Mouse (Mus musculus): ENCODE measurements around the gene Gm45140. TPM values are rescaled to one million over a fixed set of nuclear protein-coding genes. Genes with fewer than 3 reads are reported as not detected.

Gene Gm45140
- polyA plus RNA-seq, 1 experiment from 2014 or later: 3.3 TPM

DNA sequence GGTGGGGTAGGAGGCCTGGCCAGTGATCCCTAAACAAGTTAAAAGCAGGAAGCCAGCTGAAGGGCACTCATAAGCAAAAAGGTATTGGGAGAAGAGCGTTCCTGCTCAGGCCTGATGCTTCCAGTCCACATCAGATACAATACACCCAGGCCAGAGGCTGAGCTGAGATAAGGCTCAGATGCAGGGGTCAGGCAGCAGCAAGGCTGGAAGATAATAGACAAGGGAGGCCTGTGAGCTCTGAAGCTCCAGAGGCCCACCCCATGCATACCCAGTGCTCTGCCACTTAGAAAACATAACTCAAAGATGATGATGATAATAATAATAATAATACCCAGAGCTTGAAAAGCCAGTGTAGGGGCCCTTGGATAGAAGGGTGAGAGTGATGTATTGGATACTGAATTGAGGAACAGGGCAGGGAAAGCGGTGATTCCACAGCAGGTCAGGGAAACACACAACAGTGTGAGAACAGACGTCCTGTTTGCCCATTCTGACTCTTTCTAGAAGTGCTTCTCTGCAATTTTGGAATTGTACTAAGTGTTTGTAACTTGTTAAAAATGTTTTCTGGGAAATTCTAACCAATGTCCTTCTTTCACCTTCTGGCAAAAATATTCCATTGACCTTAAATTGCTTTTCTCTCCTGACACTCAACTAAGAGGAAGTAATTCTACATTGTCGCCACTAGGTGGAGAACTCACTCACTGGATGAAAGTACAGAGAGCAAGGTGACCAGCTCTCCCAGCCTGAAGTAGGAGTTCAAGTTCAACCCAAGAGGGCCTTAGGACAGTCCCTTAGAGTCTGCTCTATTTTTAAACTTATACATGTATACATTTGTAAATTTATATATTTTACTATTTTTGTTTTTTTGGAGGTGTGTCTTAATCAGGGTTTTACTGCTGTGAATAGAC is 72.0 kb downstream of the Gm45140 start:
- ATAC-seq: peak; percentile 71; the same call in 1 of the 2 replicates
- Histone ChIP-seq H3K36me3 (no peaks in the 10 kb centered on the region), H3K4me3 (replicated peaks) (no peak overlapping the region), H3K4me2 (replicated peaks) (no peak overlapping the region), H3K4me1 (replicated peaks) (0 out of 2 replicates have a peak, but pooled peaks cover 3% of the 10 kb centered on the region), H3K27me3 (replicated peaks) (no peaks in the 10 kb centered on the region), H3K9me3 (no peaks in the 10 kb centered on the region), H3K9ac (no peak overlapping the region), H3K27ac (no peak overlapping the region)
- 71% methylated on average over 4 of the region's 4 CpGs for WGBS

DNA sequence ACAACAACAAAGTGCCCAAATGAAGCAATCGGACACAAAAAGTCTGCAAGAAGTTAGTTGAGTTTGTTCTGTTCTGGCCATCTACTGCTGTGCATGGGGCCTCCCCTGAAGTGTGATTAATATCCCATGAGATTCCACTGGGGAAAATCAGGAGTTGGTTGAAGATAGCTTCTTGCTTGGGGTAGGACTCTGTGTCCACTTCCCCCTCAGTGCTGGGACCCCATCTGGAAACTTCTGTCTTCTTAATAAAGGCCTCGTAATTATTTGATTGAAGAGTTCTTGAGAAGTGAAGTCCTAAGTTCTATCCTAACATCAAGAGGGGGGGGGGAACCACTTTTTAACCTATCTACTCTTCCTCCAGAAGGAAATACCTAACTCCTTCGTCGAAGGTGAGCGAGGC is 73.4 kb downstream of the Gm45140 start:
- 0 out of 2 replicates have a peak, but pooled peaks cover 3% of the 10 kb centered on the region for H3K4me1 ChIP-seq (replicated peaks)
- no peaks in the 10 kb centered on the region for H3K27me3 ChIP-seq (replicated peaks)
- no peak for ATAC-seq
- H3K9ac ChIP-seq: no peak overlapping the region
- no peak overlapping the region for H3K4me3 ChIP-seq (replicated peaks)
- no peaks in the 10 kb centered on the region for H3K36me3 ChIP-seq
- no peaks in the 10 kb centered on the region for H3K9me3 ChIP-seq
- H3K4me2 ChIP-seq (replicated peaks): no peak overlapping the region
- H3K27ac ChIP-seq: no peak overlapping the region
- 79% methylated on average over 5 of the region's 5 CpGs for whole genome bisulfite sequencing

DNA sequence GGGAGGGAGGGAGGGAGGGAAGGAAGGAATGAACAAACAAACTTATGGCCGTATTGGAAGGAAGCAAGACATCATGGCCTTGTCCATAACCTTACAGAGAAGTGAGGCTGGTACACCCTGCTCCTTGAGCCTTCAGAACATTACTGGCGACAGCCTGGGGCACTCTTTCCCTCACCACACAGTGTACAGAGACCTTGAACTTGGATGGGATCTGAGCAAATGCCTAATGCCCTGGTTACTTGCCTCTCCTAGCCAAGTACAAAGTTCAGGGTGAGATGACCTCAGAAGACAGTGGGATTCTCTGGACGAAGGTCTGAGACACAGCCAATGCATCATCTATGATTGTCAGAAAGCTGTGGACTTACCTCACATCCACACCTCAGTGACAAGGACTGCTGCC is 75.7 kb downstream of the Gm45140 start:
- ATAC-seq: no peak; the same call in 1 of the 2 replicates
- H3K36me3 ChIP-seq: no peaks in the 10 kb centered on the region
- H3K27ac ChIP-seq: no peak overlapping the region

DNA sequence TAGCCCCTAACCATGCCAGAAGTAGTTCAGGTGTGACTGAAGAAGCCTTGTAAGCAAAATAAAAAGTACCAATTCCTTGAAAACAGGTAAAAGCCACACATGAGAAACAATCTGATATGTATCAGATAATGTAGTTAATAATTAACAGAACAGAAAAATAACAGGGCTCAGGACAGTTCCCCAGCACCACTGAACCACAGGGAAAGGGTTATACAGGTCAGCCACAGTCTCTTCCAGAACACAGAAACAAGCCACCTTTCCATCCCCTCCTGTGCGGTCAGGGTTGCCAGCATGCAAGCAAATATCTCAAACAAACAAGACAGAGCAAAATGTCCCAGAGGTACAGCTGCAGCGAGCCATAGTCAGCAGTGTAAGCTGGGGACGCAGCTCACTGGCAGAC is 76.2 kb downstream of the Gm45140 start:
- Histone ChIP-seq H3K27ac (no peak overlapping the region), H3K27me3 (replicated peaks) (no peaks in the 10 kb centered on the region), H3K9me3 (no peaks in the 10 kb centered on the region), H3K36me3 (no peaks in the 10 kb centered on the region), H3K4me1 (replicated peaks) (0 out of 2 replicates have a peak, but pooled peaks cover 3% of the 10 kb centered on the region), H3K9ac (no peak overlapping the region), H3K4me3 (replicated peaks) (no peak overlapping the region), H3K4me2 (replicated peaks) (no peak overlapping the region)
- 0 out of 2 replicates have a peak, but pooled peaks have one; percentile 25 for ATAC-seq
- 45% methylated on average over 3 of the region's 3 CpGs for WGBS

More for the DNA sequence above, 75.7 kb downstream of the Gm45140 start:
- Histone ChIP-seq H3K27me3 (replicated peaks) (no peaks in the 10 kb centered on the region), H3K9me3 (no peaks in the 10 kb centered on the region), H3K4me2 (replicated peaks) (no peak overlapping the region), H3K9ac (no peak overlapping the region), H3K4me1 (replicated peaks) (0 out of 2 replicates have a peak, but pooled peaks cover 3% of the 10 kb centered on the region), H3K4me3 (replicated peaks) (no peak overlapping the region)
- 43% methylated on average over 3 of the region's 3 CpGs for WGBS

DNA sequence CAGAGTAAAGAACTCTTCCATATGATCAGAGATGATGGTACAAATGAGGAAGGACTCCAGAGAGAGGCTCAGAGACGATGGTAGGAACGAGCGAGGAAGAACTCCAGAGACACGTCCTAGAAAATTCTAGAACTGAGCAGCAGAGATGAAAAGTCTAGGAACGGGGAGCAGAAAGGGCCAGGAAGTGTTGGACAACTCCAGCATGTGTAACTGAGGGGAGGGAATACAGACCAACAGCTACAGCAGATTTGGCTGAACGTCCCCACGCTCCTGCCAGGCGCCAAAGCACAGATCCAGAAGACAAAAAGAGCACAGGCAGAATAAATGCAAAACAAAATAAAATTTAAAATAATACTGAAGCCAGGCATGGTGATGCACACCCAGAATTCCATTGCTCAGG is 78.7 kb downstream of the Gm45140 start:
- ATAC-seq: no peak
- Histone ChIP-seq H3K27ac (no peak overlapping the region), H3K9ac (no peak overlapping the region), H3K4me1 (replicated peaks) (0 out of 2 replicates have a peak, but pooled peaks cover 3% of the 10 kb centered on the region), H3K4me2 (replicated peaks) (no peak overlapping the region), H3K9me3 (no peaks in the 10 kb centered on the region), H3K4me3 (replicated peaks) (no peak overlapping the region), H3K27me3 (replicated peaks) (no peaks in the 10 kb centered on the region; the same call in 1 of the 2 replicates), H3K36me3 (no peaks in the 10 kb centered on the region)
- WGBS: 92% methylated on average over 8 of the region's 8 CpGs

DNA sequence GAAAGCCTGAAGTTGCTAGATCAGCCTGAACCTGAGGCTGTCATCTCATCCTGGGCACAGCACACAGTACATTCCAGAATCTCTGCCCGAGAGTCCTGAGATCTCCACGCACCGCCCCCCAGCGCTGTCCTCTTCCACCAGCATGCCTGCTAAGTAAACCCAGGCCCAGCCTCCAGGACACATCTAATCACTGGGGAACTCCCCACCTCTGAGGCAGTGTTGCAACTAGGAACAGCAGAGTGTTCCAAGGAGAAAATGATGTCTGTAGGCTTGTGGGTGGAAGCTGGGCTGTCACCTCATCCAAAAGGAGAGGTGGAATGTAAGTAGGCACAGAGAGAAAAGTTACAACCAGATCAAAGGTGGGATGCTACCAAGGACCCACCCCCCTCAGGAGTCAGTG is 80.4 kb downstream of the Gm45140 start:
- no peaks in the 10 kb centered on the region; the same call in 1 of the 2 replicates for H3K27me3 ChIP-seq (replicated peaks)
- no peak overlapping the region for H3K4me2 ChIP-seq (replicated peaks)
- no peaks in the 10 kb centered on the region for H3K9me3 ChIP-seq
- H3K4me1 ChIP-seq (replicated peaks): 0 out of 2 replicates have a peak, but pooled peaks cover 3% of the 10 kb centered on the region
- no peaks in the 10 kb centered on the region for H3K36me3 ChIP-seq
- no peak overlapping the region for H3K9ac ChIP-seq
- ATAC-seq: no peak
- H3K27ac ChIP-seq: no peak overlapping the region
- WGBS: 91% methylated on average over 4 of the region's 4 CpGs
- no peak overlapping the region for H3K4me3 ChIP-seq (replicated peaks)

DNA sequence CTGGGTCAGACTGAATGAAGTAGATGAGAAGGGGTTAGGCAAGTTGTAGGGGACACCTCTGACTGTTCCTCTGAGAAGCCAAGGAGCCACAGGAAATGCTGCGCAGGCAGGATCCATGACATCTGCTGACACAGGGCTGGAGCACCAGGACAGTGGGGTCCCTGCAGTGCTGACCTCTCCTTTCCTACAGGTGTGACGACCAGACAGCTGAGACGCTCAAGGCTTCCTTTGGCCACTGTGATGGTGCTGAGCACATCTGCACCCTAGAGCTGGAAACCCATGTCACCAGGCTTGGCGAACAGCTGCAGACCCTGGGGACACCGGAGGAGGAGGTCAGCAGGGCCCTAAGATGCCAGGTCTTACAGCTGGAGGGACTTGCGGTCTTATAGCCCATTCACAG is 84.0 kb downstream of the Gm45140 start:
- no peak overlapping the region for H3K4me3 ChIP-seq (replicated peaks)

DNA sequence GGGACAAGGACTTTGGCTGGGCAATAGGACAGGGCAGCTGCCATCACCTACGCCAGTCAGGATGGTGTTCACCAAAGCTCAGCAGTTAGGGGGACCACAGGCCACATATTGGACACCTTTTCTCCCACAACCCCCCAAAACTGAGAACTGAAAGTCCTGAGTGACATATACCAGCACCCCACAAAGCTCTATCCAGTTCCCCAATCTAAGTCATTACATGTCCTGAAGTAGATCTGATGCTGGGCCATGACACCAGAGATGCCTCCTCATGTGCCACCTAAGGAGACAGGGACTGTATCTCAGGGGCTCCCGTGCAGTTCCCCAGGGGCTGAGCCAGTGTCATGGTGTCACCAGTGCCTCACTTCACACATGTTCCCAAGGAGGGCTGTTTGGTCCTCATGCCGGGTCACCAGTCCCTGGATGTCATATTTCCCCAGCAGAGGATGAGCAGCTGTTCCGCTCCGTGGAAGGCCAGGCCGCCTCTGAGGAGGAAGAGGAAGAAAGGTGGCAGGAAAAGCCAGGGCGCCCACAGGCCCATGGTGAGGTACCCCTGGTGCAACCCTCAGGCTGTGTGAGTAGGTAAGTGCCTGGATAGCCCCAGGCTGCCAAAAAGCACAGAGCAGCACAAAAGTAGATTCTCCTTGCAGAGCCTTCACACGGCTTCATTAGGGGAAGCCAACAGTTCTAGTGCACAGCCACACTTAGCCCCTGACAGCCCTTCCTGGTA is 85.2 kb downstream of the Gm45140 start:
- H3K9ac ChIP-seq: no peak overlapping the region
- H3K27me3 ChIP-seq (replicated peaks): no peaks in the 10 kb centered on the region; the same call in 1 of the 2 replicates
- H3K4me1 ChIP-seq (replicated peaks): peaks cover 8% of the 10 kb centered on the region; the same call in 1 of the 2 replicates
- no peak overlapping the region for H3K4me3 ChIP-seq (replicated peaks)
- no peaks in the 10 kb centered on the region for H3K9me3 ChIP-seq
- 87% methylated on average over 8 of the region's 8 CpGs for WGBS
- no peak for ATAC-seq
- no peak overlapping the region for H3K27ac ChIP-seq
- no peak overlapping the region for H3K4me2 ChIP-seq (replicated peaks)
- no peaks in the 10 kb centered on the region for H3K36me3 ChIP-seq

More for the DNA sequence above, 84.0 kb downstream of the Gm45140 start:
- Histone ChIP-seq H3K4me1 (replicated peaks) (peaks cover 5% of the 10 kb centered on the region; the same call in 1 of the 2 replicates), H3K9me3 (no peaks in the 10 kb centered on the region), H3K27me3 (replicated peaks) (no peaks in the 10 kb centered on the region; the same call in 1 of the 2 replicates), H3K9ac (no peak overlapping the region), H3K4me2 (replicated peaks) (no peak overlapping the region), H3K36me3 (no peaks in the 10 kb centered on the region), H3K27ac (no peak overlapping the region)
- WGBS: 84% methylated on average over 6 of the region's 6 CpGs
- no peak for ATAC-seq

DNA sequence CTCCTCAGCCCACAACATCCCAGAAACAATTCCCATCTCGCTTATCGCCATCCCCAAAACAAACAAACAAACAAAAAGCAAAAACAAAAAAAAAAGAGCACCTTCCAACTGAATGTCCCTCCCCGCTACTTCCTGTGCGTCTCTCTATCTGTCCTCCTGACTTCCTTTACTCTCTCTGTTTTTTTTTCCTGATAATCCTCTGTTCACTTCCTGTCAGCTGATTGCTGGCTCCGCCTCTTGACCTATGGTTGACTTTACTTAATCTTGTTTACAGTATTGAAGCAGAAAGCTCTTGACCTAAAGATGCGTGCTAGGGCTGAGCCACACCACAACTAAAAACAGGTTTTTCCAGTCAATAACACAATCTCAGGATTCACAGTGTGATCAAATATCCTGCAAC is 87.1 kb downstream of the Gm45140 start:
- H3K27me3 ChIP-seq (replicated peaks): no peaks in the 10 kb centered on the region; the same call in 1 of the 2 replicates
- H3K27ac ChIP-seq: no peak overlapping the region
- no peak for ATAC-seq
- H3K4me1 ChIP-seq (replicated peaks): peaks cover 8% of the 10 kb centered on the region; the same call in 1 of the 2 replicates
- no peak overlapping the region for H3K4me2 ChIP-seq (replicated peaks)
- H3K4me3 ChIP-seq (replicated peaks): no peak overlapping the region
- 79% methylated on average over 6 of the region's 6 CpGs for WGBS
- H3K9me3 ChIP-seq: no peaks in the 10 kb centered on the region
- no peak overlapping the region for H3K9ac ChIP-seq
- H3K36me3 ChIP-seq: no peaks in the 10 kb centered on the region

GRCm38 (mm10) chr6:87748078-87748477 is 87.5 kb downstream of the Gm45140 start:
- no peaks in the 10 kb centered on the region; the same call in 1 of the 2 replicates for H3K27me3 ChIP-seq (replicated peaks)
- H3K27ac ChIP-seq: no peak overlapping the region
- H3K4me3 ChIP-seq (replicated peaks): no peak overlapping the region
- H3K36me3 ChIP-seq: no peaks in the 10 kb centered on the region
- no peak for ATAC-seq
- no peaks in the 10 kb centered on the region for H3K9me3 ChIP-seq
- H3K4me1 ChIP-seq (replicated peaks): peaks cover 8% of the 10 kb centered on the region; the same call in 1 of the 2 replicates
- 82% methylated on average over 2 of the region's 2 CpGs for WGBS
- H3K4me2 ChIP-seq (replicated peaks): no peak overlapping the region
- H3K9ac ChIP-seq: no peak overlapping the region

GRCm38 (mm10) chr6:87746849-87747248 is 88.7 kb downstream of the Gm45140 start:
- no peaks in the 10 kb centered on the region for H3K27me3 ChIP-seq (replicated peaks)
- peaks cover 8% of the 10 kb centered on the region; the same call in 1 of the 2 replicates for H3K4me1 ChIP-seq (replicated peaks)
- H3K4me2 ChIP-seq (replicated peaks): no peak overlapping the region
- no peak overlapping the region for H3K4me3 ChIP-seq (replicated peaks)
- 56% methylated on average over 2 of the region's 2 CpGs for WGBS
- H3K27ac ChIP-seq: no peak overlapping the region
- ATAC-seq: peak; percentile 51; the same call in 1 of the 2 replicates
- no peak overlapping the region for H3K9ac ChIP-seq
- H3K9me3 ChIP-seq: no peaks in the 10 kb centered on the region
- no peaks in the 10 kb centered on the region for H3K36me3 ChIP-seq

DNA sequence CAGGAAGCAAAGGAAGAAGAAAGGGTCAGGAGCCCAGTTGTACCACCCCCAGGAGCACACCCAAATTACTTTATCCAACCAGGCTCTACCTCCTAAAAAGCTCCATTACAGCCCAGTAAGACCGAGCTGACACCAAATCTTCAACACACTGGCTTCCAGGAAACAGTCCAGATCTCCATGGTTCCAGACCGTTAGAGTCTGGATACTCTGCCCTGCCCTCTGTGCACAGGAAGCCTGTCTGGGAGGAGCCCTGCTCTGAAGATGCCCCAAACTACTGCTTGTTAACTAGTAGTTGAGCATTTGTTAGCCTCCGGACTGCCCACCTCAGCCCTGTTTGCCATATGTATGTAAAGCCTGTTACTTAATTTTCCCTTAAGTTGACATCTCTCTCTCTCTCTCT is 89.5 kb downstream of the Gm45140 start:
- Histone ChIP-seq H3K4me3 (replicated peaks) (no peak overlapping the region), H3K4me2 (replicated peaks) (no peak overlapping the region), H3K4me1 (replicated peaks) (peaks cover 8% of the 10 kb centered on the region; the same call in 1 of the 2 replicates), H3K9ac (no peak overlapping the region), H3K9me3 (no peaks in the 10 kb centered on the region), H3K36me3 (no peaks in the 10 kb centered on the region), H3K27ac (no peak overlapping the region), H3K27me3 (replicated peaks) (no peaks in the 10 kb centered on the region)
- 57% methylated on average over 3 of the region's 3 CpGs for WGBS
- no peak for ATAC-seq

Data from intestine, embryonic 15.5 days (tissue).